Mouse (Mus musculus) testis, adult 2 months (tissue): ENCODE data around the gene Dync1li2. TPM values are rescaled to one million over a fixed set of nuclear protein-coding genes. Genes with fewer than 3 reads are reported as not detected.

ENCODE experiments used
- H3K27ac ChIP-seq: fragments of 200-500 bp; 2 replicates; pipeline ENCODE4 v1.5.1; 2012; ENCODE audit warnings: low read depth, low read length; ENCODE audit not compliant: control insufficient read depth, insufficient read depth
- H3K27me3 ChIP-seq: fragments of 200-500 bp; 2 replicates; pipeline ENCODE4 v1.6.1; 2012; ENCODE audit warnings: mild to moderate bottlenecking, low read length, moderate library complexity; ENCODE audit not compliant: control insufficient read depth, insufficient read depth
- H3K36me3 ChIP-seq: fragments of 200-500 bp; 2 replicates; pipeline ENCODE4 v1.6.1; 2012; ENCODE audit warnings: mild to moderate bottlenecking, low read length; ENCODE audit not compliant: control insufficient read depth, insufficient read depth
- H3K4me1 ChIP-seq: fragments of 200-500 bp; 2 replicates; pipeline ENCODE4 v1.6.1; 2012; ENCODE audit warnings: low read length; ENCODE audit not compliant: control insufficient read depth, insufficient read depth
- H3K4me3 ChIP-seq: fragments of 200-500 bp; 2 replicates; pipeline ENCODE4 v1.5.1; 2012; ENCODE audit warnings: low read depth, mild to moderate bottlenecking, low read length, moderate library complexity, mixed read lengths; ENCODE audit not compliant: control insufficient read depth
- CTCF ChIP-seq: fragments of 200-500 bp; IDR thresholded peaks from 2 replicates; pipeline ENCODE4 v1.5.1; 2012; ENCODE audit warnings: low read depth, mild to moderate bottlenecking, inconsistent platforms, low read length, moderate library complexity; ENCODE audit not compliant: control insufficient read depth, insufficient read depth, insufficient replicate concordance
- POLR2A ChIP-seq: fragments of 200-500 bp; IDR thresholded peaks from 2 replicates; pipeline ENCODE4 v1.6.1; 2012; ENCODE audit warnings: low read depth, mild to moderate bottlenecking, inconsistent platforms, low read length, moderate library complexity; ENCODE audit not compliant: control insufficient read depth
- polyA plus RNA-seq: library from polyadenylated mRNA; depleted of rRNA; stranded (reverse); fragments of >200 nt; gene quantifications from 2 replicates; pipeline ENCODE4 v1.2.3, GENCODE M21; 2012

The Dync1li2 gene
- polyA plus RNA-seq, 1 experiment, result 64.6 TPM

DNA sequence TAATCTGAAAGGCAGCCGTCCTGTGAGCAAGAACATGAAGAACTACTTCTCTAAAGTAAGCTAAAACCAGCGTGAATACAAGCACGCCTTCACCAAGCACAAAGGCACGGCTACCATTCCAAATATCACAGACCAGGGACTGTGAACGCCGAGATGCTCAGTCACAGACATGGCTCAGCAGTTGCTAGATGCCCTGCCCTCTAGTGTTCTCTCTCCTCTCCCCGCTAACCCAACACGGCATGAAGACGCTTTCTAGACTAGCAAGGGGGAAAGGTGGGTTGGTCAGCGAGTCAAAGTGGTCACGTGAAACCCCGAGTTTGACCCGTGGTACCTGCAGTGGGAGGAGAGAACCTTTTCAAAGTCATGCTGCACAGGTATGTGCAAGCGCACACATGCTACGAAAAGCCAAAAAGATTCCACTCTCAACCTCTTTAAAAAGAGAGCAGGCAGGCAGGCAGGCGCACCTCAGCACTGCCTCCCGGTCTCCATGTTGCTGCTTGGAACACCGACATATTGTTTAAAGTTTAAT, 8.0 kb downstream of the Dync1li2 start:
- H3K27me3 ChIP-seq, result no peaks in the 10 kb centered on the region
- no peaks in the 10 kb centered on the region for H3K4me1 ChIP-seq
- no peak overlapping the region for H3K4me3 ChIP-seq
- TF ChIP-seq POLR2A, result no peak
- no peak for TF ChIP-seq CTCF
- no peak overlapping the region for H3K27ac ChIP-seq
- peaks cover 1% of the 10 kb centered on the region; the same call in 1 of the 2 replicates for H3K36me3 ChIP-seq

DNA sequence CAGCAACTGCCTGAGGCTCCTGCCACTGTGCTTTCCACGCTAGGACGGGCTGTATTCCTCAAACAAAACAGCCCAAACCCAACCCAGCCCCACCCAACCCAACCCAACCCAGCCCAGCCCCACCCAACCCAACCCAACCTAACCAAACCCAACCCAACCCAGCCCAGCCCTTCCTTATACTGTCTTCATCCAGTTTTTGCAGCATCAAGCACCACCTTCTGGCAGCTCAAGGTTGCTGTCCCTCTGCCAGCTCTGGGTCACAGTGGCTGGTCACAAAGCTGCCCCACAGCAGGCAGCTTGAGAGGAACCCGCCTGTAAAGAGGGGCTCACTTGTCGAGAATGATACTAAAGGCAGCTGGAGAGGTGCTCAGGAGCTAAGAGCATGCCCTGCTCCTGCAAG, 8.6 kb downstream of the Dync1li2 start:
- Histone ChIP-seq H3K4me3 (no peak overlapping the region), H3K27me3 (no peaks in the 10 kb centered on the region), H3K4me1 (no peaks in the 10 kb centered on the region), H3K27ac (no peak overlapping the region), H3K36me3 (peaks cover 1% of the 10 kb centered on the region; the same call in 1 of the 2 replicates)
- no peak for TF ChIP-seq CTCF
- TF ChIP-seq POLR2A, result no peak

DNA sequence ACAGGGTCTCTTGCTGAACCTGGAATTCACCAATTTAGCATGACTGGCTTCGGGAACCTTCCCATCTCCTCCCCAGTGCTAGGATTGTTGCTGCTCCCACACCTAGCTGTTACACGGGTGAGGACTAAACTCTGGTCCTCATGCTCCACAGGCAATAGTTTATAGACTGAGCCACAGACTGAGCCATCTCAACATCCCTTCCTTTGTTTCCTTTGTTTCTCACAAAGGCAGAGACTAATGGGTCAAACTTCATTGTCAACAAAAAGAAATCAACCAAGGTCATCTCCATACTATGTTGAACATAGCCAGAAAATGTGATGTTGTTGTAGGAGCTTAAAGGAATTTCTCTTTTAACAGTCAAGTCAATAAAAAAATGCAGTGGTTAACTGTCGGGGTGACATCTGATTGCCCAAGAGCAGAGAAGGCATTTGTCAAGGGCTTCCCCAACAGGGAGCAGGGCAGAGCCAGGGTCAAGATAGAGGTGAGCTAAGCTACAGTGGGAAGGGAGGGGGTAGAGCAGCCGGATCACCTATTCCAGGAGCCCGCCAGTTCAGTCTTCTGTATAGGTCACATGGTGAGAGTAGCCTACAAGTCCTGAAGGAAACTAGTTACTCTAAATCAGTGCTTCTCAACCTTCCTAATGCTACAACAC, 9.5 kb downstream of the Dync1li2 start:
- H3K4me1 ChIP-seq, result no peaks in the 10 kb centered on the region
- TF ChIP-seq POLR2A, result no peak
- no peak for TF ChIP-seq CTCF
- no peak overlapping the region for H3K27ac ChIP-seq
- H3K4me3 ChIP-seq, result no peak overlapping the region
- no peaks in the 10 kb centered on the region for H3K27me3 ChIP-seq
- peaks cover 1% of the 10 kb centered on the region; the same call in 1 of the 2 replicates for H3K36me3 ChIP-seq

DNA sequence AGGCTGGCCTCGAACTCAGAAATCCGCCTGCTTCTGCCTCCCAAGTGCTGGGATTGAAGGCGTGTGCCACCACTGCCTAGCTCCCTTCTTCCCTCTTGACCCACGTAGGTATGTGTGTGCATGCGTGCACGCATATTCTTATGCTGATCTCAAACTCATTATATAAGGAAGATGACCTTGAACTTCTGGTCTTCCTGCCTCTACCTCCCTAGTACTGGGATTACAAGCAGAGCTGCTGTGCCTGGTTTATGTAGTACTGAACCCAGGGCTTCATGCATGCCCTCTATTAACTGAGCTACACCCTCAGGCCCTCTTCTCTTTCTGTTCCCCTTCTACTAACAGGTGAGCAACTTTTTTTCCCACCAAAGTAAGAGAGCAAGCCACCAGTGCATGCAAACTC, 10.2 kb downstream of the Dync1li2 start:
- TF ChIP-seq CTCF, result no peak
- TF ChIP-seq POLR2A, result no peak
- Histone ChIP-seq H3K4me1 (no peaks in the 10 kb centered on the region), H3K27me3 (no peaks in the 10 kb centered on the region), H3K36me3 (peaks cover 1% of the 10 kb centered on the region; the same call in 1 of the 2 replicates), H3K4me3 (no peak overlapping the region), H3K27ac (no peak overlapping the region)

DNA sequence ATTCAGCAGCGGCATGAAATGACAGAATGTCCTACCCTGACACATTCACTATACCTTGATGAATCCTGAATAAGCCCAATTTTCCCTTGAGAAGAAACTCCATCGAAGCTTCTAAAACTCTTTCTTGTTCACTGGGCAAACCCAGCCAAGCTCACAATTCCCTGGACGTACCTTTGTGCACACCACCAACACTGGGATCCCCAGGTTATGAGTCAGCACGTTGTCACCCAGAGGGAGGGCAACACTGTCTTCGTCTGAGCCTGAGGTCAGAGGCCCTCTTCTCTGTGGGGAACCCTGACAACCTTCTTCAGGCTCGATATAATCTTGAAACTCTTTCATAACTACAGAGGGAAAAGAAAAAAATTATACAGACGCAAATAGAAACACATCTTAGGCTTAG, 12.6 kb downstream of the Dync1li2 start:
- TF ChIP-seq POLR2A (no peak), CTCF (no peak)
- H3K27me3 ChIP-seq, result no peaks in the 10 kb centered on the region
- H3K4me3 ChIP-seq, result no peak overlapping the region
- no peaks in the 10 kb centered on the region for H3K4me1 ChIP-seq
- no peak overlapping the region for H3K27ac ChIP-seq
- H3K36me3 ChIP-seq, result peaks cover 1% of the 10 kb centered on the region; the same call in 1 of the 2 replicates

DNA sequence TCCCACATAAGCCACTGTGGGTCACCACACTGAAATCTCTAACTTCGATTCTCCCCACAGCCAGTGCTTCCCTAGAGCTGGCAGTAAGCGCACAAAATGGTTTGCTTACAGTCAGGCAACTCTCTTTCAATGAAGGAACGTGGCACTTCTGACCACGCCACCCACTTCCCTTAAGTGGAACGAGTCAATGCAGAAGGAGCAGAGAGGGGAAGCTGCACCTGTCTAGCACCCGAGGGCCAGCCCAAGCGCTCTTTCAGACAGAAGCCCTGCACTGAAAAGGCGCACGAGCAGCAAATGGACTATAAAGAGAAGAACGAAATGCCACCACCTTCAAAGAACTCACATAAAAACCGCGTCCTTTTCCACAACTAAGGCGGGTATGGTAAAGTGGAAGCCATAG, 15.1 kb downstream of the Dync1li2 start:
- TF ChIP-seq CTCF, result no peak
- TF ChIP-seq POLR2A, result no peak
- peaks cover 1% of the 10 kb centered on the region for H3K36me3 ChIP-seq

DNA sequence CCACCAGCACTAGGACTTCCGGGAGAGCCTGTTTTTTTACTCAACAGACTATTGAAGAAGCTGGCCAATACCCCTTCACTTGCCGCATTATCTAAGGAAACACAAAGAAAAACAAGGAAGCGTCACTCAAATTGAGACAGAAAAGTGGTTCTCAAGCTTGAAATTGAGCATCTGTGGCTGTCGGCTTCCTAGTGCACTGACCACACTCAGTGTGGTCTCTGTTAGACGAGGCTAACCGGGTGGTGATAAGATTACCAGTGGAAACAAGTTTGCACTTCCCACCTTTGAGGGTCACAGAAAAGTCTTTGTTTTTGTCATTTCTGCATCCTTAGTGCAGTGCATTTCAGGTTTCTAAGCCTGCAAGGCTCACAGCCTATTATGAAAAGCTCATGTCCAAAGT, 20.5 kb downstream of the Dync1li2 start:
- TF ChIP-seq POLR2A, result no peak
- no peak for TF ChIP-seq CTCF
- Histone ChIP-seq H3K4me1 (no peaks in the 10 kb centered on the region), H3K36me3 (peaks cover 7% of the 10 kb centered on the region), H3K4me3 (no peak overlapping the region), H3K27ac (no peak overlapping the region), H3K27me3 (no peaks in the 10 kb centered on the region)

More for the DNA sequence above, 15.1 kb downstream of the Dync1li2 start:
- H3K27ac ChIP-seq, result no peak overlapping the region
- H3K27me3 ChIP-seq, result no peaks in the 10 kb centered on the region
- no peaks in the 10 kb centered on the region for H3K4me1 ChIP-seq
- no peak overlapping the region for H3K4me3 ChIP-seq

DNA sequence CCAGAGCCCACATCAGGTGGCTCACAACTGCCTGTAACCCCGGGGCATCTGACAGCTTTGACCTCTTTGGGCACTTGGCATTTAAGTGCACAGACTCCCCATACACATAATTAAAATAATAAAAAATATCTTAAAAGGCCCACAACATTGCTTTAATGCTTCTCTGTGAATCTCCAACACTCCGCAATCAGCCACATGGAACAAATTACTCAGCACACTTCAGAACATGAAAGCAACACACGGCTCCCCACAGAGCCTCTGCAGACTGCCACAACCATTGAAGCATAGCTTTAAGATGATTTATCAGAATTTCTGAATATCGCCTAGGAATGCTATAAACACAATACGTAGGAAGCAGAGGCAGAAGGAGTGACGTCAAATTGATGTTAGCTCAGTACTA, 26.8 kb downstream of the Dync1li2 start:
- H3K4me1 ChIP-seq, result no peaks in the 10 kb centered on the region
- no peak for TF ChIP-seq POLR2A
- TF ChIP-seq CTCF, result no peak
- H3K27me3 ChIP-seq, result no peaks in the 10 kb centered on the region
- H3K36me3 ChIP-seq, result peaks cover 2% of the 10 kb centered on the region; the same call in 1 of the 2 replicates
- no peak overlapping the region for H3K4me3 ChIP-seq
- no peak overlapping the region for H3K27ac ChIP-seq
